24 mouse cellular contexts compared by ENCODE assay signal in the genomic region with DNA sequence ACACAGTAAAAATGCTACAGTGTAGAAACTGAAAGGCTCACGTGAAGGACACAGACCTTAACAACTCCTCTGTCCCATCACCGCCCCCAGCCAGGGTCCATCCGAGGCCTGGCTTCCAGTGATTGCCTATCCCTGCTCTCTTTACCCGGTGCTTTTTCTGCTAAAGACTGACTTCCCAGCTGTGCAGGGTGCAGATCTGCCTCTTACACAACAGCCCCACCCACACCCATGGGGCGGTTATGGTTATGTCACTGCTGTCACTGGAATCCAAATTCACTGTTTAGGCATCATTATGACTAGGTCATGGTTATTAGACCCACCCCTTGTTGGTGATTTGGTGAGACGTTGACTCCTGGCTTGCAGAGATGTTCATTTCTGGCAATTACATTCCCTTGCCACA. TPM values are rescaled to one million over a fixed set of nuclear protein-coding genes. Genes with fewer than 3 reads are reported as not detected.
A peak's percentile ranks its signal among the peaks of the same experiment; 100 is the strongest.
DNase-seq lines count a peak whose midpoint lies in the region; ATAC-seq and TF ChIP-seq lines count a peak whose summit lies in the region.
"Had no signal": no experiment of that assay in that cellular context is flagged by ENCODE, and none has a peak within 500 bp of the region (broad histone marks: within the 10 kb centered on the region; RNA-seq: fewer than 3 reads in every experiment).

No protein-coding gene starts in this region.

- TF ChIP-seq EP300 in stomach, postnatal 0 days (optimal IDR thresholded peaks at IDR 0.05): no peak

- H3K4me3 ChIP-seq in heart, embryonic 10.5 days: no peak overlapping the region
- no peak overlapping the region for H3K4me3 ChIP-seq in stomach, postnatal 0 days (ENCODE audit: low read depth, low read length)
- H3K4me3 ChIP-seq in hindbrain, embryonic 14.5 days (replicated peaks; ENCODE audit: low read length): no peak overlapping the region
- H3K4me3 ChIP-seq: forebrain, embryonic 15.5 days; hindbrain, embryonic 10.5 days; layer of hippocampus, adult 2 months; liver, embryonic 15.5 days; lung, embryonic 15.5 days; stomach, embryonic 15.5 days had no signal

- no peaks in the 10 kb centered on the region for H3K9me3 ChIP-seq in heart, embryonic 10.5 days
- H3K9me3 ChIP-seq in stomach, postnatal 0 days (ENCODE audit: control insufficient read depth, low read length): no peaks in the 10 kb centered on the region
- no peaks in the 10 kb centered on the region for H3K9me3 ChIP-seq in hindbrain, embryonic 14.5 days (ENCODE audit: control insufficient read depth, low read length)
- H3K9me3 ChIP-seq: forebrain, embryonic 15.5 days; hindbrain, embryonic 10.5 days; liver, embryonic 15.5 days; lung, embryonic 15.5 days; stomach, embryonic 15.5 days had no signal

- WGBS in heart, embryonic 10.5 days: 75% methylated on average over 6 of the region's 6 CpGs
- WGBS in stomach, postnatal 0 days: 68% methylated on average over 6 of the region's 6 CpGs
- WGBS in hindbrain, embryonic 14.5 days: 75% methylated on average over 6 of the region's 6 CpGs

- DNase-seq in heart, adult 8-10 months (ENCODE audit: low spot score): peak; percentile 14
- no peak for DNase-seq in heart, embryonic 10.5 days (ENCODE audit: low spot score)
- DNase-seq in gastrocnemius, postnatal 25 days: peak; percentile 14
- DNase-seq in heart, postnatal 36 days: peak; percentile 7 to 19
- no peak for DNase-seq in stomach, postnatal 0 days (ENCODE audit: low spot score)
- no peak for DNase-seq in urinary bladder, postnatal 25 days (ENCODE audit: low spot score)
- no peak for DNase-seq in hindbrain, embryonic 14.5 days (ENCODE audit: low spot score)
- DNase-seq: adrenal gland, postnatal 10 days; cerebellum, adult 2 months; kidney, postnatal 25 days; liver; lung, postnatal 36 days; right cerebral cortex, postnatal 4 days; thymus, adult 2 months had no signal

- 0 out of 2 replicates have a peak, but pooled peaks cover 5% of the 10 kb centered on the region for H3K4me1 ChIP-seq in heart, embryonic 10.5 days
- H3K4me1 ChIP-seq in stomach, postnatal 0 days (replicated peaks; ENCODE audit: control insufficient read depth, insufficient read depth): no peaks in the 10 kb centered on the region
- H3K4me1 ChIP-seq in hindbrain, embryonic 14.5 days (replicated peaks; ENCODE audit: control insufficient read depth, insufficient read depth, low read length): no peaks in the 10 kb centered on the region
- H3K4me1 ChIP-seq: forebrain, embryonic 15.5 days; hindbrain, embryonic 10.5 days; liver, embryonic 15.5 days; lung, embryonic 15.5 days had no signal

- TF ChIP-seq CTCF in stomach, postnatal 0 days (IDR thresholded peaks at IDR 0.05; ENCODE audit: low read depth): no peak

- H3K27me3 ChIP-seq in heart, embryonic 10.5 days (ENCODE audit: insufficient read depth, poor library complexity, severe bottlenecking): no peaks in the 10 kb centered on the region
- no peaks in the 10 kb centered on the region for H3K27me3 ChIP-seq in stomach, postnatal 0 days (ENCODE audit: control insufficient read depth, insufficient read depth, low read length)
- H3K27me3 ChIP-seq in hindbrain, embryonic 14.5 days (ENCODE audit: control insufficient read depth, insufficient read depth, low read length): no peaks in the 10 kb centered on the region
- H3K27me3 ChIP-seq: forebrain, embryonic 15.5 days; liver, embryonic 15.5 days; lung, embryonic 15.5 days; stomach, embryonic 15.5 days had no signal

- H3K9ac ChIP-seq in stomach, postnatal 0 days (ENCODE audit: low read length): no peak overlapping the region
- no peak overlapping the region for H3K9ac ChIP-seq in hindbrain, embryonic 14.5 days
- H3K9ac ChIP-seq: forebrain, embryonic 15.5 days; liver, embryonic 15.5 days; lung, embryonic 15.5 days; stomach, embryonic 15.5 days had no signal

- no peak overlapping the region for H3K27ac ChIP-seq in heart, embryonic 10.5 days
- peak overlapping the region; percentile 45 for H3K27ac ChIP-seq in stomach, postnatal 0 days (replicated peaks)
- no peak overlapping the region for H3K27ac ChIP-seq in hindbrain, embryonic 14.5 days
- H3K27ac ChIP-seq: forebrain, embryonic 15.5 days; hindbrain, embryonic 10.5 days; hindbrain, postnatal 0 days; layer of hippocampus, adult 2 months; liver, embryonic 15.5 days; lung, embryonic 15.5 days; stomach, embryonic 15.5 days had no signal

- H3K36me3 ChIP-seq in heart, embryonic 10.5 days: peaks cover 6% of the 10 kb centered on the region; the same call in 1 of the 2 replicates
- no peaks in the 10 kb centered on the region for H3K36me3 ChIP-seq in stomach, postnatal 0 days (ENCODE audit: control insufficient read depth, insufficient read depth, low read length)
- no peaks in the 10 kb centered on the region for H3K36me3 ChIP-seq in hindbrain, embryonic 14.5 days (replicated peaks; ENCODE audit: control insufficient read depth, insufficient read depth)
- H3K36me3 ChIP-seq: forebrain, embryonic 15.5 days; hindbrain, embryonic 10.5 days; liver, embryonic 15.5 days; lung, embryonic 15.5 days; stomach, embryonic 15.5 days had no signal

- no peak for ATAC-seq in stomach, postnatal 0 days (ENCODE audit: low FRiP score, low TSS enrichment)
- no peak for ATAC-seq in hindbrain, embryonic 14.5 days (ENCODE audit: low FRiP score)
- ATAC-seq: activated CD4-positive, CD25-positive, alpha-beta regulatory T cell, adult 4 months; forebrain, embryonic 15.5 days; hindbrain, postnatal 0 days; intestine, embryonic 16.5 days; midbrain, embryonic 16.5 days had no signal

- H3K4me2 ChIP-seq in stomach, postnatal 0 days (replicated peaks; ENCODE audit: low read depth): no peak overlapping the region
- H3K4me2 ChIP-seq in hindbrain, embryonic 14.5 days (replicated peaks): no peak overlapping the region
- H3K4me2 ChIP-seq: forebrain, embryonic 15.5 days; liver, embryonic 15.5 days; lung, embryonic 15.5 days; stomach, embryonic 15.5 days had no signal

- intact Hi-C loops in heart, postnatal 36 days (cut with DNase I): no loop called here

RNA-seq across cellular contexts. Expression of a gene that starts 25.6 kb away (rescaled TPM):
- total RNA-seq in heart, adult 8-10 months (2022): under 1 TPM; 0.06 to 0.22 (median 0.19) TPM
- polyA plus RNA-seq in heart, embryonic 10.5 days (2016; fragmentation: Nextera tagmentation; extraction: Ambion mirVana): 4.8 and 5.4 TPM in 2 replicates
- total RNA-seq in gastrocnemius, postnatal 25 days (2021): not detected
- under 1 TPM in 1 of 2 experiments, not detected in 1; 0.19 TPM for total RNA-seq in heart, postnatal 36 days (2021)
- 20.4 and 24.1 TPM in 2 replicates for polyA plus RNA-seq in stomach, postnatal 0 days (2015; fragmentation: Nextera tagmentation; extraction: Ambion mirVana)
- polyA plus RNA-seq in hindbrain, embryonic 14.5 days (2014; fragmentation: Nextera tagmentation; extraction: Ambion mirVana): 0.76 and 0.83 TPM in 2 replicates

Comparison
In these comparisons a context has a peak if more than half of its experiments do, and no peak if none do; other contexts are left out.
1. DNase-seq: peak in heart, adult 8-10 months (single experiment), gastrocnemius, postnatal 25 days (single experiment) and heart, postnatal 36 days (2 of 2); none in heart, embryonic 10.5 days (single experiment), stomach, postnatal 0 days (single experiment), urinary bladder, postnatal 25 days (single experiment) and hindbrain, embryonic 14.5 days (single experiment).